Comparison of ENCODE assay signal across 9 mouse cellular contexts in genomic region chr17:26043249-26043636, GRCm38 (mm10). TPM values are rescaled to one million over a fixed set of nuclear protein-coding genes. Genes with fewer than 3 reads are reported as not detected.
DNase-seq lines count a peak whose midpoint lies in the region; ATAC-seq lines count a peak whose summit lies in the region.
"Had no signal": no experiment of that assay in that cellular context is flagged by ENCODE, and none has a peak within 500 bp of the region (broad histone marks: within the 10 kb centered on the region; RNA-seq: fewer than 3 reads in every experiment).

No protein-coding gene starts in this region.

- no peaks in the 10 kb centered on the region for H3K36me3 ChIP-seq in intestine, embryonic 15.5 days

- H3K27me3 ChIP-seq in intestine, embryonic 15.5 days (replicated peaks): no peaks in the 10 kb centered on the region

- no peak for ATAC-seq in intestine, embryonic 15.5 days
- ATAC-seq in activated CD4-positive, CD25-positive, alpha-beta regulatory T cell, adult 4 months: no peak

- DNase-seq in adrenal gland, postnatal 10 days: peak; percentile 84
- DNase-seq in cerebellum, adult 11-12 months: peak; percentile 89
- DNase-seq in gastrocnemius, postnatal 25 days: peak; percentile 39
- peak; percentile 61 to 63 for DNase-seq in left cerebral cortex, postnatal 36 days (ENCODE audit: low spot score in 2 of 2)
- peak; percentile 22 for DNase-seq in ovary, adult 18-20 months (ENCODE audit: low spot score)
- DNase-seq in spleen, postnatal 36 days (ENCODE audit: low spot score in 2 of 2): no peak

- H3K27ac ChIP-seq in intestine, embryonic 15.5 days: no peak overlapping the region
- H3K27ac ChIP-seq: kidney, postnatal 0 days had no signal

- no peaks in the 10 kb centered on the region; the same call in 1 of the 2 replicates for H3K4me1 ChIP-seq in intestine, embryonic 15.5 days (replicated peaks)

- H3K4me2 ChIP-seq in intestine, embryonic 15.5 days (replicated peaks): no peak overlapping the region

- H3K9ac ChIP-seq in intestine, embryonic 15.5 days: peak overlapping the region; percentile 18; the same call in 1 of the 2 replicates

- intact Hi-C loops in left cerebral cortex, postnatal 36 days (cut with DNase I): no loop called here

- no peak overlapping the region for H3K4me3 ChIP-seq in intestine, embryonic 15.5 days (replicated peaks)

- WGBS in intestine, embryonic 15.5 days: 73% methylated on average over 5 of the region's 5 CpGs

- H3K9me3 ChIP-seq in intestine, embryonic 15.5 days: no peaks in the 10 kb centered on the region

RNA-seq across cellular contexts. Expression of gene Rab11fip3, which starts 26.1 kb away (rescaled TPM):
- 10 to 100 TPM; 15.3 to 23.8 TPM for total RNA-seq in adrenal gland, postnatal 10 days (2021)
- total RNA-seq in gastrocnemius, postnatal 25 days (2021): 10 to 100 TPM; 54.9 to 71.5 TPM
- polyA plus RNA-seq in intestine, embryonic 15.5 days (2015; fragmentation: Nextera tagmentation; extraction: Ambion mirVana): 12.4 and 13.6 TPM in 2 replicates
- 100 to 1,000 TPM in 1 of 2 experiments, 10 to 100 TPM in 1; 98.8 to 117 TPM for total RNA-seq in left cerebral cortex, postnatal 36 days (2021)
- 1 to 10 TPM; 2.4 to 2.7 TPM for polyA plus RNA-seq in activated CD4-positive, CD25-positive, alpha-beta regulatory T cell, adult 4 months (2017; shearing (Covaris generic))

RNA-seq across cellular contexts. Expression of gene Decr2, which starts 46.9 kb away (rescaled TPM):
- total RNA-seq in adrenal gland, postnatal 10 days (2021): 10 to 100 TPM; 50.4 to 63.7 TPM
- total RNA-seq in gastrocnemius, postnatal 25 days (2021): 1 to 10 TPM; 2.8 to 3.2 TPM
- polyA plus RNA-seq in intestine, embryonic 15.5 days (2015; fragmentation: Nextera tagmentation; extraction: Ambion mirVana): 39.4 and 42.7 TPM in 2 replicates
- 10 to 100 TPM; 27.3 to 32.1 TPM for total RNA-seq in left cerebral cortex, postnatal 36 days (2021)
- polyA plus RNA-seq in activated CD4-positive, CD25-positive, alpha-beta regulatory T cell, adult 4 months (2017; shearing (Covaris generic)): 10 to 100 TPM; 12.9 to 25.7 TPM

RNA-seq across cellular contexts. Expression of gene Nme4, which starts 52.2 kb away (rescaled TPM):
- 1 to 10 TPM; 4.5 to 6.5 TPM for total RNA-seq in adrenal gland, postnatal 10 days (2021)
- total RNA-seq in gastrocnemius, postnatal 25 days (2021): 1 to 10 TPM; 1.2 to 1.7 TPM
- polyA plus RNA-seq in intestine, embryonic 15.5 days (2015; fragmentation: Nextera tagmentation; extraction: Ambion mirVana): 96.7 and 107 TPM in 2 replicates
- total RNA-seq in left cerebral cortex, postnatal 36 days (2021): 1 to 10 TPM; 3.5 to 4.4 TPM
- polyA plus RNA-seq in activated CD4-positive, CD25-positive, alpha-beta regulatory T cell, adult 4 months (2017; shearing (Covaris generic)): 1 to 10 TPM; 1.6 TPM

RNA-seq across cellular contexts. Expression of gene Capn15, which starts 57.6 kb away (rescaled TPM):
- total RNA-seq in adrenal gland, postnatal 10 days (2021): 10 to 100 TPM; 15.8 to 16.2 TPM
- total RNA-seq in gastrocnemius, postnatal 25 days (2021): 1 to 10 TPM; 5.6 to 6.8 TPM
- 18.5 and 25.1 TPM in 2 replicates for polyA plus RNA-seq in intestine, embryonic 15.5 days (2015; fragmentation: Nextera tagmentation; extraction: Ambion mirVana)
- 10 to 100 TPM; 40.8 to 58.4 TPM for total RNA-seq in left cerebral cortex, postnatal 36 days (2021)
- polyA plus RNA-seq in activated CD4-positive, CD25-positive, alpha-beta regulatory T cell, adult 4 months (2017; shearing (Covaris generic)): 1 to 10 TPM; 5.2 to 7.1 TPM

Comparison
In these comparisons a context has a peak if more than half of its experiments do, and no peak if none do; other contexts are left out.
1. DNase-seq: peak in adrenal gland, postnatal 10 days (single experiment), cerebellum, adult 11-12 months (single experiment), gastrocnemius, postnatal 25 days (single experiment), left cerebral cortex, postnatal 36 days (2 of 2) and ovary, adult 18-20 months (single experiment); none in spleen, postnatal 36 days (0 of 2).
2. RNA of gene Decr2, which starts 46.9 kb away (total RNA-seq): 50.4 to 63.7 TPM in adrenal gland, postnatal 10 days and 27.3 to 32.1 TPM in left cerebral cortex, postnatal 36 days; 2.8 to 3.2 TPM in gastrocnemius, postnatal 25 days; every median in the first group is over 4 times any median in the second.